Mouse (Mus musculus) liver, embryonic 16.5 days (tissue): Measurements from ENCODE around the gene Mocs2. TPM values are rescaled to one million over a fixed set of nuclear protein-coding genes. Genes with fewer than 3 reads are reported as not detected.
A peak's percentile ranks its signal among the peaks of the same experiment; 100 is the strongest.

Experiments
- ATAC-seq: fragments of 200-750 bp; cut with Nextera tagmentation; 2 replicates; pipeline ENCODE4 v1.8.0; 2017; ENCODE audit warnings: low read depth, mild to moderate bottlenecking, moderate number of reproducible peaks, moderate library complexity
- H3K27ac ChIP-seq: fragments of 300-500 bp; sonication (generic); 2 replicates; pipeline ENCODE4 v1.5.1; 2014; ENCODE audit warnings: mild to moderate bottlenecking, low read length
- H3K27me3 ChIP-seq: fragments of 300-500 bp; sonication (generic); 2 replicates; pipeline ENCODE4 v1.6.1; 2014; ENCODE audit warnings: low read depth, low read length, mixed read lengths; ENCODE audit not compliant: control insufficient read depth, insufficient read depth
- H3K36me3 ChIP-seq: fragments of 300-500 bp; sonication (generic); 2 replicates; pipeline ENCODE4 v1.6.1; 2014; ENCODE audit warnings: mild to moderate bottlenecking; ENCODE audit not compliant: control insufficient read depth, insufficient read depth
- H3K4me1 ChIP-seq: fragments of 300-500 bp; sonication (generic); 2 replicates; pipeline ENCODE4 v1.6.1; 2014; ENCODE audit warnings: low read depth, low read length, mixed read lengths; ENCODE audit not compliant: control insufficient read depth
- H3K4me2 ChIP-seq: fragments of 300-500 bp; sonication (generic); 2 replicates; pipeline ENCODE4 v1.6.1; 2014; ENCODE audit warnings: low read depth, low read length, mixed read lengths
- H3K4me3 ChIP-seq: fragments of 300-500 bp; sonication (generic); 2 replicates; pipeline ENCODE4 v1.5.1; 2014; ENCODE audit warnings: low read depth, mild to moderate bottlenecking, low read length
- H3K9ac ChIP-seq: fragments of 300-500 bp; sonication (generic); 2 replicates; pipeline ENCODE4 v1.6.1; 2014; ENCODE audit warnings: low read depth, low read length
- H3K9me3 ChIP-seq: fragments of 300-500 bp; sonication (generic); replicated peaks from 2 replicates; pipeline ENCODE4 v1.6.1; 2016; ENCODE audit warnings: low read length; ENCODE audit not compliant: control insufficient read depth
- WGBS: fragments of 180-500 bp; shearing (Covaris S2); extraction: QIAGEN DNeasy Blood & Tissue Kit; methylation state at CpG from one replicate; pipeline ENCODE4 v1.1.7; 2014; ENCODE audit not compliant: insufficient replicate concordance; 5-methylcytosine and 5-hydroxymethylcytosine counted together
- polyA plus RNA-seq: library from polyadenylated mRNA; unstranded; fragments of >200 nt; fragmentation: Nextera tagmentation; extraction: Ambion mirVana; gene quantifications from 2 replicates; pipeline ENCODE4 v1.2.1, GENCODE M21; 2015

The Mocs2 gene
- polyA plus RNA-seq, 1 experiment from 2014 or later: 73.6 TPM

DNA sequence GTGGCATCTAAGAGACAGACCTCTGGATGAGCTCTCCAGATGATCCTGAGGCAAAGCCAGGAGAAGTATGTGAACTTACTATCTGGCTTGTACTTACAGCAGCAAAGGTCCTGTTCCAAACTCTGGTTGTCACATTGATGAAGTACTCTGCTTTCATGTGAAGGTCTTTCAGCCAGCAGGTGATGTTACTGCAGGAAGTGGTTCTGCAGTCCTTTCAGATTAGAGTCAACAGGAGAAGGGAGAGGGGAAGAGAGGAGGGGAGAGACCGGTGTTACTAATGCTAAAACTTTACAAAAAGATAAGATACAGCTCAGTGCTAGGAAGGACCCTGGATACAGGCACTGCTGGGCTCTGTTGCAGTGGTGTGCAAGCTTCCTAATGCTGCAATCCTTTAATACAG lies 25.3 kb downstream of the Mocs2 start:
- 11% methylated on average over 1 of the region's 1 CpGs for WGBS
- H3K4me1 ChIP-seq: peaks cover 3% of the 10 kb centered on the region; the same call in 1 of the 2 replicates
- no peak overlapping the region for H3K9ac ChIP-seq
- H3K27ac ChIP-seq: no peak overlapping the region
- ATAC-seq: no peak
- no peak overlapping the region for H3K4me2 ChIP-seq
- no peaks in the 10 kb centered on the region for H3K9me3 ChIP-seq
- H3K36me3 ChIP-seq: no peaks in the 10 kb centered on the region
- no peak overlapping the region for H3K4me3 ChIP-seq
- no peaks in the 10 kb centered on the region for H3K27me3 ChIP-seq

DNA sequence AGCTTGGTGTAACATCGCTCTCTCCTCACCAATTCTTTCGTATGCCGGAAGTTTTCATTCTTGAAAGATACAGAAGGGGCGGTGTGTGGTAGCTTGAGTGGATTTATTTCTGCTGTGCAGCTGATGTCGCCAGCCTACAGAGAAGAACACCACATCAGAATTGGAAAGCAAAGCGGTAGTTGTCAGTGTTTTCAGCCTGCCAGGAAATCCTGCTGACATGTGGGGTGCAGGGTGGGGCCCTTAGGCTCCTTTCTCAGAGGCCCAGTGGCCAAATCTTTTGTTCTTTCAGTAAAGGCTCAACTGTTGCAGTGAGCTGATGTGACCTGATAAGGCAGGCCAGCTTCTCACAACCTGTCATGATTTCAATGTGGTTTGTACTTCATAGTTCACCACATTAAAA lies 27.8 kb downstream of the Mocs2 start:
- no peaks in the 10 kb centered on the region for H3K36me3 ChIP-seq
- no peak overlapping the region for H3K9ac ChIP-seq
- WGBS: 19% methylated on average over 6 of the region's 6 CpGs
- ATAC-seq: no peak; the same call in 1 of the 2 replicates
- no peaks in the 10 kb centered on the region for H3K9me3 ChIP-seq
- H3K4me2 ChIP-seq: no peak overlapping the region
- H3K27me3 ChIP-seq: no peaks in the 10 kb centered on the region
- peaks cover 2% of the 10 kb centered on the region; the same call in 1 of the 2 replicates for H3K4me1 ChIP-seq
- no peak overlapping the region for H3K27ac ChIP-seq
- H3K4me3 ChIP-seq: no peak overlapping the region

DNA sequence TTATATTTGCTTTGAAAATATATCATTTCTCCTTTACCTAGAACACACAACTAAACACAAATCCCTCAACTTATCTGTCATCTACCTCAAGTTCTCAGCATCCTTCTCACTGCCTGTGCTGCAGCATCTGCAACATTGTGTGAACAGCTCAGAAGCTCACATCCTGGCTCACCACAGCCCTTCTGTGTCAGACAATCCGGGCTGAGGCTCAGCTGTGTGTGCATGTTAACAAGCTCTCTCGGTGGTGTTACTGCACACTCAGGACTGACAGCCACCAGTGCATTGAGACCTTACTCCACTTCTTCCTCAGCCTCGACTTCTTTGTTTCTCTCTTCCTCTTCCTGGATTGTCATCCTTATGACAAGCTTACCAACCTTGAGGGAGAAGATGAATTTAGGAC lies 30.9 kb downstream of the Mocs2 start:
- WGBS: 32% methylated on average over 3 of the region's 3 CpGs

DNA sequence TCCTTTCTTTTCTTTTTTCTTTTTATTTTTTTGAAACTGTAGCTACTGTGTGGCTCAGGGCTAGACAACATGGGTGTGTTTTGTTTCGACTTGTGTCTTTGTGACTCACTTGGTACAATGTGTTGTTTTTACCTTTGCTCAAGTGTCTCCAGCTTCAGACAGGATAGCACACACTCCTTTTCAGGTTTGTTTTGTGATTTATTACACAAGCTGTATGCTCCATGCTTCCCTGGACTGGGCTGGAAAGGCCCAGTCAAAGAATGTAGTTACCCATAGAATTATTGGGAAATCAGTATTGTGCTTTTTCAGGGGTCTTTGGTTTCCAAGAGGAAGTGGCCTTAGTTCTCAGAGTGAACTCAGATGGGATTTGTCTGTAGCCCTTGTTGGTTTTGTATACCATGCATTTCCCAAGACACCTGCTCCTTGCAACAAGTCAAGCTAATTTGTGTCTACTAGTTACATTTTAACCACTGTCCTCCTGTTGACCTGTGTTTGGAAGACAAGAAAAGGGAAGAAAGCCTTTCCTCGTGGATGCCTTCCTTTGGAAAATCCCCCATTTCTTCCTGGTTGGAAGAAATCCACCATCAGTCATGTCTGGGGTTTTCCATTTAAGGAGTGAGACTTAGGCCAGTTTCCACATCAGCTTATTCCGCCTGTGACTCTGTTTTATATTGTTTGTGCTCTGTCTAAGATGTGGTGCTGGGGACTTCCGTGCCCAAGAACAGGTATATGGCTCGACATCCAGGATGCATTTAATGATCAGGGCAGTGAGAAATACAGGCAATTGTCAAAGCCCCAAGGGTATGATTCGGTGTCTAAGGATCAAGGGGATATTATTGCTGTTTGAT lies 34.5 kb downstream of the Mocs2 start:
- Histone ChIP-seq H3K4me1 (no peaks in the 10 kb centered on the region), H3K27ac (no peak overlapping the region), H3K36me3 (no peaks in the 10 kb centered on the region), H3K27me3 (no peaks in the 10 kb centered on the region), H3K9ac (no peak overlapping the region), H3K9me3 (no peaks in the 10 kb centered on the region), H3K4me2 (no peak overlapping the region), H3K4me3 (no peak overlapping the region)
- ATAC-seq: no peak
- WGBS: 50% methylated on average over 6 of the region's 6 CpGs

More for the DNA sequence above, 30.9 kb downstream of the Mocs2 start:
- H3K4me2 ChIP-seq: no peak overlapping the region
- H3K4me3 ChIP-seq: no peak overlapping the region
- no peaks in the 10 kb centered on the region for H3K4me1 ChIP-seq
- ATAC-seq: no peak
- H3K36me3 ChIP-seq: no peaks in the 10 kb centered on the region
- H3K27ac ChIP-seq: no peak overlapping the region
- H3K27me3 ChIP-seq: no peaks in the 10 kb centered on the region
- H3K9me3 ChIP-seq: no peaks in the 10 kb centered on the region
- H3K9ac ChIP-seq: no peak overlapping the region

DNA sequence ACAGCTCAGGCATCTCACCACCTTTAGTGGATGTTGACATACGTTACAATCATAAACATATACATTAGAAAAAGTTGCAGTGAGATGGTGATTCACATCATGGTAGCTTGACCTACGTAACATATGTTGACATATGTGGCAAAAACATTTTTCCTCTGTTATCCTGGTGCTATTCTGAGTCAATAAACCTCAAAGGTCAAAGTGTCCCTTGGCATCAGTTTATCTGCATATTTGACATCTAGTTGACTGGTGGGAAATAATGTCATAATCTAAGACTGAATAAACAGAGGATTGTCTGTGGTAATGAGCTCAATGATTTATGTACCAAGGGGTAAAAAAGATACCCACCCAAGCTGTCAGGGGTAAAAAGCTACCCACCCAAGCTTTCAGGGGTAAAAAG lies 35.1 kb downstream of the Mocs2 start:
- H3K9me3 ChIP-seq: no peaks in the 10 kb centered on the region
- H3K36me3 ChIP-seq: no peaks in the 10 kb centered on the region
- no peak overlapping the region for H3K4me3 ChIP-seq
- no peaks in the 10 kb centered on the region for H3K27me3 ChIP-seq
- no peak overlapping the region for H3K27ac ChIP-seq
- 55% methylated on average over 2 of the region's 2 CpGs for WGBS
- no peak overlapping the region for H3K9ac ChIP-seq
- no peak for ATAC-seq
- no peak overlapping the region for H3K4me2 ChIP-seq
- no peaks in the 10 kb centered on the region for H3K4me1 ChIP-seq

DNA sequence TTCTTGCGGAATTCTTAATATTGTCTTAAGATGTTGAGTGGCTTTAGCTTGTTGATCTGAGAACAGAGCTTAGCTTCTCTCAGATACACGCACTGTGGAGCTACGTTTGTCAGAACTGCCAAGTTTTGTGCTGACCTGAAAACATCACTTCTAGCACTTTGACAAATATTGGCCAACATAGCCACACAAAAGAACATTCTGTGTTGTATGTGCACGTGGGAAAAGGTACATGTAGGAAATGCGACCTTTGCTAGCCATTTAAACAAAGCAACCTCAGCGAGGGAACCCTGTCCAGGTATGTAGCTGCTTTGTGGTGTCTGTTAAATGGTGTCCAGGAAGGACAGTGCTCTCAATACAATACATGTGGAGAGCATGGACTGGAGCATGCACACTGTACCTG lies 36.0 kb downstream of the Mocs2 start:
- ATAC-seq: peak; percentile 27; the same call in 1 of the 2 replicates
- Histone ChIP-seq H3K9me3 (no peaks in the 10 kb centered on the region), H3K4me2 (no peak overlapping the region), H3K9ac (no peak overlapping the region), H3K36me3 (no peaks in the 10 kb centered on the region), H3K4me1 (no peaks in the 10 kb centered on the region), H3K27me3 (no peaks in the 10 kb centered on the region), H3K4me3 (no peak overlapping the region), H3K27ac (no peak overlapping the region)
- 65% methylated on average over 6 of the region's 6 CpGs for WGBS

DNA sequence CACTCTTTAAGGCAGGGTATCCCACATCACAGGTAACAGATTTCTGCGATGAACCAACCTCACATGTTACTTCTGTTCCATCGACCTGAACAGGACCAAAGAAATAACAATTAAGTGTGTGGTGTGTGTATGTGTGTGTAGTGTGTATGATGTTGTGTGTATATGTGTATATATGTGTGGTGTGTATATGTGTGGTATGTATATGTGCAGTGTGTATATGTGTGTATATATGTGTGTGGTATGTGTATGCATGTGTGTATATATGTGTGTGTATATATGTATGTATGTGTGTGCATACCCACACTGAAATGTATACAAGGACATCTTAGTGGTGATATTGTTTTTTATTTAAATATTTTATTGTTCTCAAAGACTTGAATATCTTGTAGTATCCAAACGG lies 36.4 kb downstream of the Mocs2 start:
- Histone ChIP-seq H3K4me3 (no peak overlapping the region), H3K9ac (no peak overlapping the region), H3K27ac (no peak overlapping the region), H3K4me2 (no peak overlapping the region), H3K36me3 (no peaks in the 10 kb centered on the region), H3K4me1 (no peaks in the 10 kb centered on the region), H3K9me3 (no peaks in the 10 kb centered on the region), H3K27me3 (no peaks in the 10 kb centered on the region)
- ATAC-seq: no peak
- 55% methylated on average over 3 of the region's 3 CpGs for WGBS

DNA sequence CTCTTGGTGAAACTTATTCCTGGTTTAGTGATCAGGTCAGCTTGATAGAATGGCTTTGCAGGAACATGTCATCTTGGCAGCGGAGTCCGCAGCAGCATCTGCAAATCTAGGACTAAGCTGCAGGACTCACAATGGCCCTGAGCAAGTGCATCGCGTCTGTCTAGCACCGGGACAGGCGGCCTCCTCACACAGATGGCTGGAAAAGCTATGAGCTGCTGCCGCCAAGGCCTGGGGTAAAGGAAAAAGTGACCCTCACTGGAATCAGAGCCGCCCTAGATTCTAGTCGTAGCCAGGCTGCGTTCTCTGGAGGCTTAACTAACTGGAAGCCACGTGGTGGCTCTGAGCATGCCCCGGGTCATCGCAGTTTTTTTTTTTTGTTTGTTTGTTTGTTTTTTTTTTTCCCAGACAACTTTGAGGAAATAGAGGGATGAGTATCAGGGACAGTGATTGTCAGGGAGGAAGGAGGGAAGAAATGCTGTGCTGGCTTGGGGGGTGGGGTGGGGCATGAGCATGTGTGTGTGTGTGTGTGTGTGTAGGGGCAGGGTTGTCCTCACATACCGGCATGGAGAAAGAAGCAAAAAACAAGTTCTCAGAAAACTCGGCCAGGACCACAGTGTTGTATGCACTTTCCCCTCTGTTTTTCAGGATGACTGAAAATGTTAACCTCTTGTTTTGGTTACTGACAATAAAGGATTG lies 37.7 kb downstream of the Mocs2 start:
- no peak overlapping the region for H3K9ac ChIP-seq
- no peak for ATAC-seq
- 47% methylated on average over 15 of the region's 15 CpGs for WGBS
- H3K36me3 ChIP-seq: no peaks in the 10 kb centered on the region
- no peaks in the 10 kb centered on the region for H3K9me3 ChIP-seq
- no peak overlapping the region for H3K27ac ChIP-seq
- H3K4me3 ChIP-seq: no peak overlapping the region
- no peaks in the 10 kb centered on the region for H3K4me1 ChIP-seq
- H3K27me3 ChIP-seq: no peaks in the 10 kb centered on the region
- no peak overlapping the region for H3K4me2 ChIP-seq

DNA sequence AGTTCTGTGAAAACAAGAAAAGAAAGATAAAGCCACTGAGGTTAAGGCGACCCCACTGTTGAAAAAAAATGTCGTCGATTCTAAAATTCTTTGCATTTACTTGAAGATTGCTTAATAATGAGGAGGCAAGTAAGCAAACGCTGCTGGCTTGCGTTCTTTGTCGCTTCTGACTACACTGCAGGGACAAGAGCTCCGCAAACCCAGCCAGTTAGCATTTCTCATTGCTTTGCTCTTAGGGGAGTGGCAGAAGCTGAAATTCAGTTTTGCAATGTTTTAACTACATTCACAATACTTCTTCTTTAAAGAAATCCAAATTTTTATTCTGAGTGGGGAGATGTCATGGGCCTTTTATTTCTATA lies 38.2 kb downstream of the Mocs2 start:
- Histone ChIP-seq H3K9me3 (no peaks in the 10 kb centered on the region), H3K4me3 (no peak overlapping the region), H3K36me3 (no peaks in the 10 kb centered on the region), H3K27ac (no peak overlapping the region), H3K9ac (no peak overlapping the region), H3K4me2 (no peak overlapping the region), H3K4me1 (no peaks in the 10 kb centered on the region), H3K27me3 (no peaks in the 10 kb centered on the region)
- ATAC-seq: no peak
- 57% methylated on average over 7 of the region's 7 CpGs for WGBS
